Mouse (Mus musculus): ENCODE measurements around the gene Urb2.

DNA sequence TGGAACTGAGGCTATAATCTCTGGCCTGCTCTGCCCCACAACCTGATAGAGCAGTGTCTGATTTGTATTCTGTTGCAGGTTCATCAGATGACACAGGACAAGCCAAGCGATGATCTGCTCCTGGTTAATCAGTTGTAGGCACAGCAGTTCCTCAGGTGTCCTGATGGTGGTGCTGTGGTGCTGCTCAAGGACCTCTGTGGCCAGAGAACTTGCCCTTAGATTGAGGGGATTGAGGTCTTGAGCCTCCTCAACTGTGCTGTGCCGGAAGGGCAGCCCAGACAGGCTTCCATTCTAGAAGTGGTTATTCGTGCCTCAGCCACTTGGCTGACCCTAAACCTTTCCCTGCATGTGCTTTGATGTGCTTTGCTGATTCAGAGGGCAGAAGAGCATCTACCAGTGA, 30.8 kb downstream of the Urb2 start:
- TF ChIP-seq CTCF (IDR thresholded peaks at IDR 0.05; ENCODE audit: low read depth, low read length) = peak; percentile 92
- TF ChIP-seq GATA1 (IDR thresholded peaks at IDR 0.05; ENCODE audit: borderline replicate concordance, low read length) = no peak
- TF ChIP-seq TAL1 (conservative IDR thresholded peaks at IDR 0.05; ENCODE audit: low read depth, low read length) = no peak

All from G1E (cell line).